Mouse (Mus musculus): ENCODE measurements around the gene Rbms3.

The Rbms3 gene

DNA sequence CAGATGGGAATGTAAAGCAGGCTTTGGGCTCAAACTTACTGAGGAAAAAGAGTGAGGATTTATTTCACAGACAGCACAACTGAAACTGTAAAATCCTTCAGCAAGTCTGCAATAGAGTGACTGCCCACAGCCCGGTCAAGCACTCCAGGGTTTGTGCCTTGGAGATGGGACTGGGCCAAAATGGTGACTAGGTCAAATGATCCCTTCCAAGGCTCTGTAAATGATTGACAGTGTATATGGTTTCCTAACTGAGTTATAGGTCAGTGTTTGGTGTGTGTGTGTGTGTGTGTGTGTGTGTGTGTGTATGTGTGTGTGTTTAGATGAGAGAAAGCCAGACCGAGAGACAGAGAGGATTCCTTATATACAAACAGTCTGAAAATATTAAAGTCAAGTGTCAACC, 673.6 kb downstream of the Rbms3 start:
- no peak for DNase-seq

DNA sequence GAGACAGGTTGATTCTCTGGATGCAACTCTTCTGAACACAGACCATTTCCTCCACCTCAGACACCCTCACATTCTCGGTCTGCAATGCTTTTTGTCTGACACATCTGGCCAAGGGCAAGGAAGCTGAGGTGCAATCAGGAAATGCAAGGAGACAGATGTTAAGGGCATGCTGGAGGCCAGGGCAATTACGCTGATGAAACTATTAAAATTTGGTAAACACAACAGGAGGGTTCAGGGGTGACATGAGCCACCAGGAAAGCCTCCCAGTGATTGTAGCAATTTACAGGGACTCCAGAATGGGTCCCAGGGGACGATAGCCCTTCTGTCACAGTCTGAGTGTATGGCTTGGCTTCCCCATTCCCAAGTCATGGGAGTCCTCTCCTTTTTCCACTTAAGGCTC, 681.5 kb downstream of the Rbms3 start:
- DNase-seq: no peak

DNA sequence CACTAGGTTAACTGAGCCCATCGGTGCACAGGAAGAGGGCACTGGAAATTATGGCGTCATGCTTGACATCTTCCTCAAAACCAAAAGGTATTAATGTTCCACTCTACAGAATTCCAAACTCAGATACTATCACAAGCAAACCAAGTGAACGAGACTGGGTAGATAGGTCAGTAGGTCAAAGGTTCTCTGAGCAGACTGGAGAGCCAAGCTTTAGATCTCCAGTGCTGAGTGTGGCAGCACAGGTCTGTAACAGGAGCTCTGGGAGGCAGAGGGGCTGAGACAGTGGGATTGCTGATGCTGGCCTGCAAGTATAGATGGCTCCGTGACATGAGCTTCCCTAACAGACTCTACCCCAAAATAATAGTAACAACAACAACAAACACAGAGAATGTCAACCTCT, 682.3 kb downstream of the Rbms3 start:
- no peak for DNase-seq

DNA sequence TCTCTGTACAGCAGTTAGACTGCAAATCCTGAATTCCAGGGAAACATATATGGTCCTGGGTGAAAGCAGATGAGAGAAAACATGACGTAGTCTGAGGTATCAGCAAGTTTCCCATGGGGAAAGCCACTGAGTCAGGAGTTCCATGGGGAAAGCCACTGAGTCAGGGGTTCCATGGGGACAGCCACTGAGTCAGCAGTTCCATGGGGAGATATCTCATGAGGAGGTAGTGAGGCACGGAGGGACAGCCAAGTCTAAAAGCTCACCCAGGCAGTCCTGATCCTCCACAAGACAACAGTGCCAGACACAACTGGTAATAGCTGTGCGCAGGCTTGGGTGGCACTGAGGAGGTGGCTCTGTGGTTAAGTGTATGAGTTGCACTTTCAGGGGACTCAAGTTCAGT, 682.9 kb downstream of the Rbms3 start:
- DNase-seq: no peak

DNA sequence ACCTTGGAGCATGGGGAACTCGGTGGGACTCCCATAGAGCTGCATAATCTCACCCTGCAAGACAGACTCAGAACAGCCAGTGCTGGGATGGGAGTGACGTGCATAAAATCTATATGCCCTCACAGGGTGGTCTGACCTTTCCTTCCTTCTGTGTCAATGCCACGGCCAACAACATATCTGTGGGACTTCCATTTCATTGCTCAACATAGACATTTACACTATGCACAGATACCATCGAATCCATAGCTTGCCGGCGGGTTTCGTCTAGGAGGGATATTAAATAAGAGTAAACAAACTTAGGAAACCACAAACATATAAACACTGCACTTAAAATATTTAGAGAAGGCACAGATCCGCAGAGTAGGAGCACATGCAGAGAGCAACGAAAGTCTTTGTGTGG, 684.0 kb downstream of the Rbms3 start:
- no peak for DNase-seq

DNA sequence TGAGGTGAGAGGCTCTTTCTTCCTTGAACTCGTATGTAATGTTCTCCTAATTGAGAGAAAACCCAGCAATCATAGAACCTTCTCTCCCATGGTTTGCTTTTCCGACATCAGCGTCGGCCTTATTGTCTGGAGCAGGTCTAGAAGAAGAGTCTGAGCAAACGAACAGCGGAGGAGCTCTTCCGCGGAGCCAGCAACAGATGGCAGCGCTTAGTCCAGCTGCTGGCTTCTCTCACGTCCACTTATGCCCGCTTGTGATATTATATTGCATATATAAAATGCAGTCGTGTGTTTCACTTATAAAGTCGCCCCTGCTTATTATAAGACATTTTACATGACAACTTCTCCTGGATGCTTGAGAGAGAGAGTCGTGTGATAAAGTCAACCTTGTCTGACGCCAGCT, 685.8 kb downstream of the Rbms3 start:
- no peak for DNase-seq

DNA sequence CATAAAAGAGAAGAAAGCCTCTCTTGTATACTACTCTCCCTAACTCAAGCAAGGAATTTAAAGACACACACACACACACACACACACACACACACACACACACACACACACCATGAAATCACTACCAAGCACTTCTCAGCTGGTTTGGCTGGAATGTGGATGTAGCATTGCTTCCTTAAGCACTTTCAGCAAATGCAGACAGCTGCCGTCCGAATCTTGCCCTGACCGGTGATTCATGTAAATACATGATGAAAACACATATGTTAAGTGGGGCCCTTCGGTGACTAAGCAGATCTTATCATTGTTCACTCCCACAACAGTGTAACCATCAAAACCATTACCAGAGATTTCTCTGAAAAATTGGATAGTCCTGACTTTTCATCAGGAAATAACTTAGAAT, 688.6 kb downstream of the Rbms3 start:
- no peak for DNase-seq

DNA sequence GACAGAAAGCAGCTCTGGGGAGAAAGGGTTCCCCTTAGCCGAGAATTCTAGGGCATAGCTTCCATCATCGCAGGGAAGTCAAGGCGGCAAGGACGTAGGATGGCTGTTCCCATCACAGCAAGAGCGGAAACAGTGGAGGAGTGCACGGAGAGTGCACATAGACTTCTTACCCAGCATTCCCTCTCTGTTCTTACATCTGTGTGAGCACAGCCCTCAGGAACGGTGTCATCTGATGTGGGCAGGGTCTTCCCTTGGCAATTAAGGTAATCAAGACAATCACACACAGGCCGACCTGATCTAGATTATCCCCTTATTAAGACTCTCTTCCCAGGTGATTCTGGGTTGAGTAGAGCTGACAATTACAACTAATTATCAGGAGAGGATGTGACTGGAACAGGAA, 689.0 kb downstream of the Rbms3 start:
- no peak for DNase-seq

DNA sequence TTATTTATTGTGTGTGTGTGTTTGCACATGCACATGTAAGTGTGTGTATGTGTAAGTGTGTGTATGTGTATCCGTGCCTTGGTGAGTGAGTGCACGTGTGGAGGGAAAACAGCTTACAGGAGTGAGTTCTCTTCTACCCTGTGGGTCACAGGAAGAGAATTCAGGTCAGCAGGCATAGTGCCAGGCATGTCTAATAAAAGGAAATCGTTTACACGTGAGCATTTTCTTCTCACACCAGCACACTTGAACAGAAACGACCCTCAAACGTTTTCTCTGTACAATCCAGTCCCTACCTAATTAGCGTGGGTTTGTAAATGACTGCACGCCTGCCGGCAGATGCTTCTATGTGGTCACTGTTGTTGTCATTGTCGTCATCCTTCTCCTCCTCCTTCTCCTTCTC, 701.4 kb downstream of the Rbms3 start:
- no peak for DNase-seq

DNA sequence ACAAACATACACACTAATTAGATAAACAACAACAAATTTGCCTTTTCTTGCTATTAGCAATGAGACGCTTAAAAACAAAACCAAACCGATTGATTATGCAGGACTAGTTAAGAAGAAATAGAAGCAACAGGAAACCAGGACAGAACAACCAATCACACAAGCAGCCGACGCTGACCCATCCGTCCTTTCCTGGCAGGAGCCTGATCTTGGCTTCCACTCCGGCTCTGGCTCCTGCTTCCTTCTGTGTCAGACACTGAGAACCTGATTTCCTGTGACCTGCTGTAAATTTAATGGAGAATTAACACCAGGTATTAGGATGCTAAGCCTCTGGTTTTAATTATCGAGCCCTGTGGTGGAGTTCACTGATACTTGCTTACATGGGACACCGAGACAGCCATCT, 706.6 kb downstream of the Rbms3 start:
- DNase-seq: no peak

DNA sequence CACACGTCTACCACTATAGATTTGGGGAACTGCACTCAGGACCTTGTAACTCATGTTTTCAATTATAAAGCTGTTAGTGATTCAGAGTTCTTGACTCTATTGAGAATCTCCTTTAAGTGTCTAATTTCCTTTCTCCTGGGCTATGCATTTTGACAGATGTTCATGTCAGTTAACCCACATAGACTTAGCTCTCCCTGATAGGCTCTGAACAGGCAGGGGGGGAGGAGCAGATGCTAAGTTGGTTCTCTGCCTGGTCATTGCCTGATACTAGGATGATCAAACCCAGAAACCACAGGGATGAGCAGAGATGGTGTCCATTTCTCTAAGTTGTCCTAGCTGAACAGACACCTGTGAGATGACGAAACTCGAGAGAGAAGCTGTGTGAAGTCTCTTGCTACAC, 707.2 kb downstream of the Rbms3 start:
- DNase-seq: no peak

DNA sequence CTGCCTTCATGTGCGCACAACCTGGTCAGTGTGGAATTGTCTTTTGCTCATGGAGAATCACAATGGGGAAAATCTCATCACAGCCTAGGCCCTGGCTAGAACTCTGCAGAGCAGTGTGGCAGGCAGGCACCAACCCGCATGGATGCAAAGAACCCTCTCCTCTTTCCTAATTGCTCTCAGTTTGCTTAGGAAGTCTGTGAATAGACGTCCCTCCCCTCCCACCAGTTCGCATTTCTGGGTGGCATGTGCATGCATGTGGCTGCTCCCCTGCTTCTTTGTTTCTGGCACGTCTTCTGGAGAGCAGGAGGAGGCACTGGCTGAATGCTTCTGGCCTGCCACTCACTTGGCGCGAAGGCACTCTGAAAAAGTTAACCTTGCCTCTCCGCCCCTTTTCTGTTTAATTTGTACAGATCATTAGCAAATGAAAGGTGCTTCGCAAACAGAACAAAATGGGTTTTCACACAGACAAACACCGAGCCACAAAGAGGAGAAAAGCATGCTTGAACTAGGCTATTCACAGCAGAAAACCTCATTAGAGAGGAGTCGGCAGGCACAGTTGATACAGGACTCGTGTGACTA, 710.2 kb downstream of the Rbms3 start:
- no peak for DNase-seq

DNA sequence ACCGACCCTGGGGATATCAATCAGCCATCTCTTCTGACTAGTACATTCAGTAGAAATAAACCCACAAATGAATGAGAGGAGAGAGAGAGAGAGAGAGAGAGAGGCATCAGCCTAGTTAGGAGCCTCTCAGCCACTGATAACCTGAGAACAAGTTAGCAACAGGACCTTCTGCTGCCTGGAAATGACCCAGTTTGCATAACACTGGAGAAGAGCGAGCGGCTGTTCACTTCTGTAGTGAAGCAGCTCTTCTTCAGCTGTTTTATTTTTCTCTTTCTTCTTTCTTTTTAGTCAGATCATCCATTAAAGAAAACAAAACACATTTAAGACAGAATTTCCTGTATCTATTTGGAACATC, 717.2 kb downstream of the Rbms3 start:
- DNase-seq: no peak

DNA sequence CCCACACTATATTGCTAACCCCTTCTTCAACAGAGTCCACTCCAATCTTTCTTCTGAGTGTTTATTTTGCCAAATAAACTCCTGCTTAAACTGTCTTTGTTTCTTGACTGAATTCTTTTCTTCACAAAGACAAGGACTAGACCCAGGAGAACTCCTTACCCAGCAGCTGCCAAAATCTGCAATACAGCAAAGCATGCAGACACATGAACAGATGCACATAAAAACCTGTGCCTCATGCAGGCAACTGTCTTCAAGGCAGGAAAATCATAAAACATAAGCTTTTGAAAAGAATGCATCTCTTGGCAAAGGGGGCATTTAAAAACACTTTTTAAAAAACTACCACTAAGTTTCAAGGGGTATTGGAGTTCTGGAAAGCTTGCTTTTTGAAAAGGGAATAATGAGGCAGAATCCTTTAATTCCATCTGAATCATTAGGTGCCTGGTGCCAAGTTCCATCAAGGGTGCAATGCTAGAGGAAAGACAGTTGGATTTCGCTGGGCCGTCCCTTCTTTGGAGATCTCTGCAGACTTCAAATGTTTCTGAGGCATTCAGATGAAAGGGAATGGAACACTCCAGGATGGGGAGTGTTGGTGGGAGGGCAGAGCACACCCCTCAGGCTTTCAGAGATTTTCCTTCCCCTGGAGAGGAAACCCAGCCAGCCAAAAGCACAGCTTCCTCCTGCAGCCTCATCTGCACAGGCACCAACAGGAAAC, 717.8 kb downstream of the Rbms3 start:
- peak; percentile 19 to 45 for DNase-seq

DNA sequence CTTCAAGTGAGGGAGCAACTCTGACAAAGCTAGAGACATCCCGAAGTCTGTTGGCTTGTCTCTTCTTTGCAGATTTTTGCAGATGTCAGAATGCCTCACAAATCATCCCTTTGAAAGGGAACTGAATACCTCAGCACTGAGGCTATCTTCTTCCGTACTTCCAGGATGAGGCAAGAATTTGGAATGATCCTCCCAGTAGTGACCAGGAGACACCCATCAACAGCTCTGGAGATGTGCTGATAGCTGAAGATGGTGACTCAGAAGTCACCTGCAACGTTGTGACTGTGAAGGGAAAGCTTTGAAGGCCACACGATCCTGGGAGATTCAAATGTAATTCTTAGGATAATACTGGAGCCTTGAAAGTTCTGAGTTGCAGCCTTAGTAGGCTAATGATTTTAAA, 720.2 kb downstream of the Rbms3 start:
- no peak for DNase-seq

DNA sequence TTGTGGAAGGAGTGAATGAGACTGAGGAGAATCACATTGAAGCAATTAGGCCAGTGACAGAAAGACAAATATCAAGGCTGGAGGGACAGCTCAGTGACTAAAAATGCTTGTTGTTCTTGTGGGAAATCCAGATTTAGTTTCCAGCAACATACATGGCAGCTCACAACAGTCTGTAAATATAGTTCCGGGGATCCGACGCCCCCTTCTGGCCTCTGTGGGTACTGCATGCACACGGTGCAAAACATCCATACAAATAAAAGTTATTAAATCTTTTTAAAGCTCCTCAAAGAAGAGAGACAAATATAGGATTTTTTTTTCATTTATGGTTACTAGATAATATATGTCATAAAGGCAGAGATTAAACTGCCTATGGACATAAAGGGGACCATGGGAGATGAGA, 722.8 kb downstream of the Rbms3 start:
- no peak for DNase-seq

DNA sequence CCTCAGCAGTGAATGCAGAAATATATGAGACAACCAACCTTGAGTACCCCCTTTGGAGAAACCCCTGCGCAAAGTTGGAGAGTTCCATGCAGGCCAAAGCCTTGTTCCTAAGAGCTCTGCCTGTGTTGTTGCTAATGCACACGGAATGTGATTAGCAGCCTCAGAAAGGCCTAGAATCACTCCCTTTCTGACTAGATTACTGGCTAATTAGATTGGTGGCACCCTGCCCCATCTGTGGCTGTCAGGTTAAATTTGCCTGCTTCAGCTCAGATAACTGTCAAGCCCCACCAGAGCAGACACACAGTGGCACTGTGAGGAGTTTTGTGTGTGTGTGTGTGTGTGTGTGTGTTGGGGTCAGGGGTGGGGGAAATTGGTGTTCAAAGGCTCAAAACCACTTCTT, 724.1 kb downstream of the Rbms3 start:
- no peak for DNase-seq

DNA sequence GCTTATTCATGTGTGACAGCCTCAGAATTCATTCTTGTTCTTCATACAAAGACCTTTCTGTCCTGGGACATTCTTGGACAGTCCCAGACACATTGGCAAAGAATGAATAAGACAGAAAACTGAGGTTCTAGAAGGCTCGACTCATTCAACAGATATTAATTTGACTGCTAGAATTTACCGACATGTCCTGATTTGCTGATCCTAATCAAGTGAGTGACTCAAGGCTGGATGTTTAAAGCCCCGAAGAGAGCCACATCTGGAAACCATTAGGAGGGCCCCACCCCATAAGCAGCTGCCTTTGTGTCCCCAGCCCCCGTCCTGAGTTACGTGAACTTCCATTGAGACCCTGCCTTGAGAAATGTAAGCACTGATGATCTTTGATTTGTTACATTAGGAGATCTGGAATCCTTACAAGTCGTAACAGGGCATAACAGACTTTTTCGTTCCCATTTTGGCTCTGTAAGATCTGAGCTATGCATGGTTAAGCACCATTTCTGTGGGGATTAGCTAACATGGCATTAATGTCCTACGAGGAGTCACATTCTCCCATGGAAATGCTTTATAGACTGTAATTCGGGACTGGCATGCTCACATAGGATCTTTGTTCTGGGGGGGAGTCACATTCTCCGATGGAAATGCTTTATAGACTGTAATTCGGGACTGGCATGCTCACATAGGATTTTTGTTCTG, 726.3 kb downstream of the Rbms3 start:
- no peak for DNase-seq

DNA sequence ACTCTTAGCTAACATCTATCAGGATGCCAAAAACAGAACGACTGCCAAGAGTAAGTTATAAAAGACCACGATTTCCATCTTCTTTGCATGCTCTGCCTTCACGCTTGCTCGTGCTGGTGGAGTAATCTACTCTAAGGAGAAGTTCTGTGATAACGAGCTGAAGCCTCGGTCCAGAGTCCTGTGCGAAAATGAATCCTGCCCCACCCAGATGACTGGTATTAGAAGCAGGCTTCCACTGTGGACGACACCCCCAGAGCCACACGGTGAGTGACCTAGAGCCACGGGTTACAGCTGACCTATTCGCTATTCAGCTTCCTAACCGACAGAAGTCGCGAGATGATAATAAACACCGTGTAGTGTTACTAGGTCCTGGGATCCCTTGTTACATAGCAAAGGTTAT, 730.3 kb downstream of the Rbms3 start:
- DNase-seq: no peak

DNA sequence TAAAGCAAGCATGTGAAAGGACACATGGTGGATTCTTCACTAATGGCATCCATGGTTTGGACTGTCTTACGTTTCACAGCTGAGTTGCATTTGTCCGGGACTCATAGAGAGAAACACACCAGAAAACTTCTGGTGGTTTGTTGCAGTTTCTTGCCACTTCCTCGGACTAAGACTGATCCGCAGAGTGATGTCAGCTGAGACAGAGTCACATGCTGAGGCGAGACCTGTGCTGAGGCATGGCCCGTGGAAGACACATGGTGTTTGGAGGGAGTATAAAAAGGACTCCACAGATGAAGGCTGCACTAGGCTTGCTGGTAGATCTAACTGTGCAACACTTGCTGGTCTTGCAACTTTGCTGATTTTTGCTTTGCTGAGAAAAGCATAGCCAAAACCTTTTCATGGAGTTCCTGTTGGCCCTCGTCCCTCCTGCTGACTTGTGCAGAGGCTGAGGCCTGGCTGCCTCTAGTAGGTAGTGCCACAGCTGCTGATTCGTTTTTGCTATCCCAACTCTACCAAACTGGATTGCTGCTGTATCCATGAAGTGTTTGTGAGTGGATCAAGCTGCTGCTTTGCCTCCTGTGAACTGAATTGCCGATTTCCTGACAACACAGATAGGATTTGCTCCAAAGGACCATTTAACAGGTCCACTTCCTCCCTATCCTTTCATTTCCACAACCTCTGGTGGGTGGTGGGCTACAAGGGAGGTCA, 742.6 kb downstream of the Rbms3 start:
- DNase-seq: peak in 1 of 2 experiments; percentile 42

DNA sequence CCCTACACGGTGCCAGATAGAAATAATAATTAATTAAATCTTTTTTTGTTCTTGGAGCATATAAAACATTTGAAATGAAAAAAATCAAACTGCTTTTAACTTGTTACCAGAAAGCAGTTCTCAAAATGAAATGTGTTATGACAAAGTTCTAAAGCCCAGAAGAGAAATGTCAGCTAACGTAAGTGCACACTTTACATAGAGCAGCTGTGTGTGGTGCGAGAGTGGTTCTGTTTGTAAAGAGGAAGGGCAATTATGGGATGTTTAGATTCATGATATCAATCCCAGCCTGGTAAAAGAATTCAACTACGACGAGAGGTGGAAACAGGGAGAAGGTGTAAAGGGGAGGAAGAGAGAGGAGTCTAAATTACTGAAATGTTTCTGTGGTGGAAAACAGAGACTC, 744.1 kb downstream of the Rbms3 start:
- no peak for DNase-seq

DNA sequence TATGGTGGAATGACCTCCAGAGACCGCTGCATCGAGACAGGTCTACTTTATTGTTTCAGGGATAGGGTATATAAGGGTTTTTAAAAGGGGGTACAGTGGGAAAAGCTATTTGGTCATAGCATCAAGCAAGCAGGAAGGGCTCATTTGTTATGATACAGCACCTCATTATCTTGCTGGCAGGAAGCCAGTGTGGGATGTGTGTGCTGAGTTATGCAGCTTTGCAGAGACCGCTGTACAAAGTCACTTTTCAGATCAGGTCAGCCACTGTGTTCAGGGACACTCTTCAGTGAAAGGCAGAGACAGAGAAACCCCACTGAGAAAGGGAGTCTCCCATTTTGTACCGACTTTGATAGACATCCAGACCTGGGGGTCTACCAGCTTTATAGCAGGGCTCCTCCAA, 749.2 kb downstream of the Rbms3 start:
- peak; percentile 81 for DNase-seq

DNA sequence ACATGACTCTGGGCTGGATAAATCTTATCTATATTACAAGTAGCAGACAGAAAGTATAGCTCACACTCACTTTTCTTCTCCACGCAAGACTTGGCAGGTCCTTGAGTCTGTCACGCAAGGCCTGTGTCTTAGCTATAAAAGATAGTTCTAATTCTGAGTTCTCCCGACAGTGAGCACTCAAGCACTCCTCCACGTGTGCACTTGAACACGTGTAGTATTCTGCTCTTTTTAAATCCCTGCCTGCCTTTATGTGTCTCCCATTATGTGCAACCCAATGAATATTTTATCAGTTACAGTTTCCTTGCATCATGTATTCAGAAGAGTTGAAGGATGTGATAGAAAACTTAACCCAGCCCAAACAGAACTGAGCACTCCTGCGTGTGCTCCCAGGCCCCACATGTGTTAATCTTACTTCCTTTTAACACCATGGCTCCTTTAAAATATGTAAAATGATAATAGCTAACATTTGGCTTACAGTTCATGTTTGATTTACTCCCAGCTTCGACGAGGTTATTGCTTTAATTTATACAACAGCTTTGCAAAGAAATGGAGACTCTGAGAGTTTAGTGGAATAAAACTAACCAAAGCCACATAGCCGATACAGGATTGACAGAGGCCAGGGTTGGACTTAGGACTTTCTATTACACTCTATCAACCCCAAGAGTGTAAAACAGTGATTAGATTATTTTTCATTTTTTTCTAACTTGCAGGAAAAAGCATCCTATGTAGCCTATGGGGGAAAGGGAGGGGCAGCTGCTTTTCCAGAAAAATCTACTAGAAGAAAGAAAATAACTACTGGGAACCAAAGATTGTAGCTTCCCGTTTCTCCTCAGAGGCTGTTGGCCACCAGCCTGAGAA, 749.9 kb downstream of the Rbms3 start:
- DNase-seq: no peak
